Mouse (Mus musculus): ENCODE data around the gene Slc52a3. TPM values are rescaled to one million over a fixed set of nuclear protein-coding genes. Genes with fewer than 3 reads are reported as not detected.

Gene Slc52a3
- polyA plus RNA-seq, 1 experiment from 2014 or later, result 1.3 TPM

GRCm38 (mm10) chr2:151964052-151964451 lies 32.3 kb upstream of the Slc52a3 start:
- Histone ChIP-seq H3K4me3 (replicated peaks) (no peak overlapping the region), H3K4me2 (no peak overlapping the region), H3K27ac (replicated peaks) (no peak overlapping the region), H3K27me3 (no peaks in the 10 kb centered on the region), H3K4me1 (replicated peaks) (peaks cover 21% of the 10 kb centered on the region), H3K9ac (no peak overlapping the region), H3K9me3 (replicated peaks) (no peaks in the 10 kb centered on the region), H3K36me3 (replicated peaks) (peaks cover 11% of the 10 kb centered on the region)
- ATAC-seq (ENCODE audit: insufficient read depth), result no peak
- WGBS (ENCODE audit: insufficient replicate concordance), result 41% methylated on average over 9 of the region's 9 CpGs

- Histone ChIP-seq H3K36me3 (replicated peaks) (peaks cover 25% of the 10 kb centered on the region), H3K9me3 (replicated peaks) (no peaks in the 10 kb centered on the region), H3K4me1 (replicated peaks) (peaks cover 46% of the 10 kb centered on the region), H3K4me2 (no peak overlapping the region), H3K9ac (no peak overlapping the region), H3K4me3 (replicated peaks) (no peak overlapping the region), H3K27me3 (peaks cover 8% of the 10 kb centered on the region), H3K27ac (replicated peaks) (no peak overlapping the region)
- ATAC-seq (ENCODE audit: insufficient read depth), result no peak
- 54% methylated on average over 9 of the region's 9 CpGs for WGBS (ENCODE audit: insufficient replicate concordance)
These were observed 29.0 kb upstream of the Slc52a3 start for GRCm38 (mm10) chr2:151967176-151967750.

DNA sequence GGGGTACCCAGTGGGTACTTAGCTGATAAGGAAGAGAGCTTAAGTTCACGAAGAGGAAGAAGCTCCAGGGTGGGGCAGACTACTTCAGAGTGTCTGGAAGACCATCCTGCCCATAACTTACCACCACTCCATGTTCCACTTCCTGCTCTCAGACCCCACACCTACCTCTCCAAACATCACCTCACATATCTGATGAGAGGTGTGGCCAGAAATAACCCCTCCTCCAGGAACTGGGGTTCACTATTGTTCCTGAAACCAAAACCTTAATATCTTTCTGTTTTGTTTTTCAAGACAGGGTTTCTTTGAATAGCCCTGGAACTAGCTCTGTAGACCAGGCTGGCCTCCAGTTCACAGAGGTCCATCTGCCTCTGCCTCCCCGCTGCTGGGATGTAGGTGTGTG lies 28.5 kb upstream of the Slc52a3 start:
- no peak overlapping the region for H3K4me3 ChIP-seq (replicated peaks)
- WGBS (ENCODE audit: insufficient replicate concordance), result 42% methylated on average over 2 of the region's 2 CpGs
- no peaks in the 10 kb centered on the region for H3K9me3 ChIP-seq (replicated peaks)
- peaks cover 14% of the 10 kb centered on the region for H3K27me3 ChIP-seq
- peaks cover 25% of the 10 kb centered on the region for H3K36me3 ChIP-seq (replicated peaks)
- peaks cover 50% of the 10 kb centered on the region for H3K4me1 ChIP-seq (replicated peaks)
- H3K9ac ChIP-seq, result no peak overlapping the region
- no peak overlapping the region for H3K27ac ChIP-seq (replicated peaks)
- ATAC-seq (ENCODE audit: insufficient read depth), result no peak
- H3K4me2 ChIP-seq, result no peak overlapping the region

DNA sequence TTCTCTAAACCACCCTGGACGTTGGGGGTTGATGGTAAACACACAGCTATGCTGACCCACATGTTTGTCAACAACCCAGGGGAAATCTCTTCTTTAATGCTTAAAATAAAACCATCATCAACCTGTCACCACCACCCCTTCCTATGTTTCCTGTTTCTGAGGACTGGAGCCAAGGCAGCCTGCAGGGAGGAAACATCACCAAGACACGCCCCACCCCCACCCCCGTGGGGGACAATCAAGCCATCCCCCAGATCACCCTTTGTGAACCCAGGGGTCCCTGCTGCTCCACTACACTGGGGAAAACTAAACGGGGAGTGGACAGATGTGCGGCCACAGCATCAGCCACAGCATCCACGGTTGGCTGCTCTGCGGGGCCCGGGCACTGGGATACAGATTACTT lies 27.9 kb upstream of the Slc52a3 start:
- Histone ChIP-seq H3K4me3 (replicated peaks) (no peak overlapping the region), H3K4me2 (no peak overlapping the region), H3K9me3 (replicated peaks) (no peaks in the 10 kb centered on the region), H3K27me3 (peaks cover 20% of the 10 kb centered on the region), H3K4me1 (replicated peaks) (peaks cover 53% of the 10 kb centered on the region), H3K27ac (replicated peaks) (no peak overlapping the region), H3K36me3 (replicated peaks) (peaks cover 25% of the 10 kb centered on the region), H3K9ac (no peak overlapping the region)
- 64% methylated on average over 8 of the region's 8 CpGs for WGBS (ENCODE audit: insufficient replicate concordance)
- ATAC-seq (ENCODE audit: insufficient read depth), result no peak

DNA sequence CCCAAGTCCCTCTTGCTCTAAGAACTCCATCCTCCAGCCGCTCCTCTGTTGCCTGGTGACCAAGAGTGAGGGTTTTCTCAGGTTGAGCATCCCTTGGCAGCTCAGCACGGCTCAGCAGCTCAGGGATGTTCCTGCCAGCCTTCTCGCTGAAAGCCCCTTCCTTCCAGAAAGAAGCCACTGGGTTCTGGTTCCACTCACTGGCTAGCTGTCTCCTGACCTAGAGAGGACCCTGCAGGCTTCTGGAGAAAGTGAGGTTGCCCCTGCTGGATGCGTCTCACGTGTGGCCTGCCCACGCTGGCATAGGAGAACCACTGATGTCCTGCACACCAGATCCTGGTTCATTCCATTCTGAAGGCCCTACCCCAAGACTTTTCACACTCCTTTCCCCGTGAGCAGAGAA lies 27.3 kb upstream of the Slc52a3 start:
- ATAC-seq (ENCODE audit: insufficient read depth), result no peak
- 76% methylated on average over 7 of the region's 7 CpGs for whole genome bisulfite sequencing (ENCODE audit: insufficient replicate concordance)
- Histone ChIP-seq H3K9me3 (replicated peaks) (no peaks in the 10 kb centered on the region), H3K27me3 (peaks cover 26% of the 10 kb centered on the region), H3K4me1 (replicated peaks) (peaks cover 56% of the 10 kb centered on the region), H3K4me3 (replicated peaks) (no peak overlapping the region), H3K9ac (no peak overlapping the region), H3K4me2 (no peak overlapping the region), H3K36me3 (replicated peaks) (peaks cover 25% of the 10 kb centered on the region), H3K27ac (replicated peaks) (no peak overlapping the region)

- Histone ChIP-seq H3K36me3 (replicated peaks) (peaks cover 25% of the 10 kb centered on the region), H3K9me3 (replicated peaks) (no peaks in the 10 kb centered on the region), H3K27ac (replicated peaks) (no peak overlapping the region), H3K9ac (no peak overlapping the region), H3K4me2 (no peak overlapping the region), H3K4me1 (replicated peaks) (peaks cover 59% of the 10 kb centered on the region), H3K27me3 (peaks cover 30% of the 10 kb centered on the region), H3K4me3 (replicated peaks) (no peak overlapping the region)
- no peak for ATAC-seq (ENCODE audit: insufficient read depth)
- WGBS (ENCODE audit: insufficient replicate concordance), result 70% methylated on average over 6 of the region's 6 CpGs
These were observed 26.9 kb upstream of the Slc52a3 start for GRCm38 (mm10) chr2:151969396-151969795.

GRCm38 (mm10) chr2:151970191-151971172 lies 25.8 kb upstream of the Slc52a3 start:
- H3K27ac ChIP-seq (replicated peaks), result no peak overlapping the region
- peaks cover 25% of the 10 kb centered on the region for H3K36me3 ChIP-seq (replicated peaks)
- H3K4me3 ChIP-seq (replicated peaks), result peak overlapping the region; percentile 15; the same call in 1 of the 2 replicates
- H3K4me1 ChIP-seq (replicated peaks), result peaks cover 63% of the 10 kb centered on the region
- peak; percentile 68 for ATAC-seq (ENCODE audit: insufficient read depth)
- H3K4me2 ChIP-seq, result peak overlapping the region; percentile 52
- no peaks in the 10 kb centered on the region for H3K9me3 ChIP-seq (replicated peaks)
- WGBS (ENCODE audit: insufficient replicate concordance), result 44% methylated on average over 53 of the region's 53 CpGs
- peaks cover 38% of the 10 kb centered on the region for H3K27me3 ChIP-seq
- no peak overlapping the region for H3K9ac ChIP-seq

GRCm38 (mm10) chr2:151971748-151972147 lies 24.6 kb upstream of the Slc52a3 start:
- H3K4me2 ChIP-seq, result no peak overlapping the region
- peaks cover 38% of the 10 kb centered on the region for H3K27me3 ChIP-seq
- no peaks in the 10 kb centered on the region for H3K9me3 ChIP-seq (replicated peaks)
- peaks cover 71% of the 10 kb centered on the region for H3K4me1 ChIP-seq (replicated peaks)
- WGBS (ENCODE audit: insufficient replicate concordance), result 68% methylated on average over 5 of the region's 5 CpGs
- ATAC-seq (ENCODE audit: insufficient read depth), result no peak
- peaks cover 25% of the 10 kb centered on the region for H3K36me3 ChIP-seq (replicated peaks)
- no peak overlapping the region for H3K9ac ChIP-seq
- H3K4me3 ChIP-seq (replicated peaks), result no peak overlapping the region
- H3K27ac ChIP-seq (replicated peaks), result no peak overlapping the region

DNA sequence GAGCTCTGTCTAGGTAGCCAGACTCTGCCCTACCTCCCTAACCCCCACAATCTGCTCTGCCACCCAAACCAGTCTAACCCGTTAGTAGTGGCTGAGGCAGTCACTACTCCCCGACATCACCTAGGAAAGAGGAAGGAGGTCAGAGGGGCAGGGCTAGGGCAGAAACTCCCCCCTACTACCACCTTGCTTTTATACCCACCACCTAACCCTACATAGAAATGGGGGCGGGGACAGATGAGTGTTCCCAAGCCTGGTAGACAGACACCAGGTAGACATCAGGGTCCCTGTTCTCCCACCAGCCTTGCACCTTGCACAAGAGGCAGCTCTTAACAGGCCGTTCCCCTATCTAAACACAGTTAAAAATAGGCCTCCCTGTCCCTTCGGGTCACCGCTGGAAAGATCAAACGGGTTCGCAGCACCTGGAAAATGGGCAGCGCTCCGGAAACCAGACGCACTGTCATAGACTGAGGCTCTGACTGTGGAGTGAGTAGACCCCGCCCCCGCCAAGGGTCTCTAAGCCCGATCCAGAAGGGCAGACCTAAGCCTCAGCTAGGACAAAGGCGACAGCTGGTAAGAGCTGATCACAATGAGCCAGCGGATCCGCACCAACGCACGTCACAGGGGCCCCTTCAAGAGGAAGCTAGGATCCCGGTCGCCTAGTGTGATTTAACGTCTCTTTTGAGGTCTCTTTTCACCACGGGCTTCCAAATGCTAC lies 23.3 kb upstream of the Slc52a3 start:
- peaks cover 38% of the 10 kb centered on the region for H3K27me3 ChIP-seq
- H3K4me2 ChIP-seq, result peak overlapping the region; percentile 61
- WGBS (ENCODE audit: insufficient replicate concordance), result 6% methylated on average over 23 of the region's 23 CpGs
- H3K27ac ChIP-seq (replicated peaks), result peak overlapping the region; percentile 41; the same call in 1 of the 2 replicates
- no peaks in the 10 kb centered on the region for H3K9me3 ChIP-seq (replicated peaks)
- H3K9ac ChIP-seq, result no peak overlapping the region
- H3K4me1 ChIP-seq (replicated peaks), result peaks cover 76% of the 10 kb centered on the region
- H3K36me3 ChIP-seq (replicated peaks), result peaks cover 28% of the 10 kb centered on the region
- ATAC-seq (ENCODE audit: insufficient read depth), result peak; percentile 8
- H3K4me3 ChIP-seq (replicated peaks), result peak overlapping the region; percentile 35

DNA sequence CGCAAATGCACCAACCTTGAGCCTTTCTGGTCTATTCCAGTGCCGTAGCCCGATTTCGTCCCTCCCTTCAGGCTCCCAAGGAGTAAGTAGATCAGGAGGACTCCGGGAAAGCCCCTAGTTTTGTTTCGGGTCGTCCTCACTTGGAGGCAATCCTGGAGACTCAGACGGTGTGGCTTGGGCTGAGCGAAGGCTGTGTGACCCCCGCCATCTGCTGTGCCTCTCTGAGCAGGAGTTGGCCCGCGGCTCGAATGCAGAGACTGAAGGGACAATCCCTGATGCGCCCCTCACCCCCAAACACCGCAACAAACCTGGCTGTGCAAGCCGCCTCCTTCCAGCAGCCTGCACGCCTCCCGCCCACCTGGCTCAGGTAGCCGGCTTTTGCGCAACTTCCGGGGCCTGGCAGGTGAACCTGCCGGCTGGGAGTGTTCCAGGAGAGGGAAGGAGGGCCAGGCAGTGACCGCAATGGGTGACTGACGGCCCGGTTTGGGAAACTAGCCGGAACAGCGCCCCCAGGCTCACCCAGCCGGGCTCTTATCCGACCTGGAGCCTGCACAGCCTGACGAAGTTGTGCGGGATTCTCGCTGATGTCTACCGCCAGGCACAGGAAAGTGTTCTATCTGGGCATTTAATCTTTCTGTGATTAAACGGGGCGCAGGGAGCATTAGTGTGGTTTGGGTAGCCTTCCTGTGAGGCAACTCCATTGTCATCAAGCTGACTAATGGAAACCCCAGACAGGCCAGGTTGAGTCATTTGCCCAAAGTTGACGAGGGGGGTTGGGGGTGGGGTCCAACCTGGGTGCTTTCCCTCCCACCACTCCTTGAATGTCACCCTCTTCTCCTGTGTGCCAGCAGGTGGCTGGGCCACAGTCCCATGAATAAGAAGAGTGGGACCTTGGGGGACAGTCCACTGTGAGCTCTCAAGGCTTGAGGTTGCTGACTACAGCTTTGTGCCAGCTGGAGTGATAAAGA lies 22.4 kb upstream of the Slc52a3 start:
- H3K4me2 ChIP-seq, result peak overlapping the region; percentile 61
- 0 out of 2 replicates have a peak, but pooled peaks have one; percentile 7 for ATAC-seq (ENCODE audit: insufficient read depth)
- H3K4me1 ChIP-seq (replicated peaks), result peaks cover 85% of the 10 kb centered on the region
- 2% methylated on average over 36 of the region's 36 CpGs for WGBS (ENCODE audit: insufficient replicate concordance)
- no peak overlapping the region for H3K9ac ChIP-seq
- H3K27me3 ChIP-seq, result peaks cover 38% of the 10 kb centered on the region
- peak overlapping the region; percentile 35 for H3K4me3 ChIP-seq (replicated peaks)
- peak overlapping the region; percentile 41; the same call in 1 of the 2 replicates for H3K27ac ChIP-seq (replicated peaks)
- H3K9me3 ChIP-seq (replicated peaks), result no peaks in the 10 kb centered on the region
- H3K36me3 ChIP-seq (replicated peaks), result peaks cover 20% of the 10 kb centered on the region

Data from liver, embryonic 15.5 days (tissue).